Mouse (Mus musculus) neural tube, embryonic 11.5 days (tissue): ENCODE data around the gene Gpr132. TPM values are rescaled to one million over a fixed set of nuclear protein-coding genes. Genes with fewer than 3 reads are reported as not detected.
A peak's percentile ranks its signal among the peaks of the same experiment; 100 is the strongest.

Source experiments
- ATAC-seq: fragments of 200-750 bp; cut with Nextera tagmentation; 2 replicates; pipeline ENCODE4 v1.8.0; 2017; ENCODE audit warnings: moderate number of reproducible peaks, mild to moderate bottlenecking, moderate TSS enrichment, moderate library complexity; ENCODE audit not compliant: insufficient read depth, low FRiP score, low TSS enrichment
- DNase-seq: peaks from one replicate; pipeline ENCODE4 v3.0.0-alpha.2; 2015; ENCODE audit warnings: low spot score
- H3K27ac ChIP-seq: fragments of 300-500 bp; sonication (generic); 2 replicates; pipeline ENCODE4 v1.5.1; 2014; ENCODE audit warnings: low read depth, mild to moderate bottlenecking, low read length
- H3K27me3 ChIP-seq: fragments of 300-500 bp; sonication (generic); 2 replicates; pipeline ENCODE4 v1.6.1; 2014; ENCODE audit warnings: mild to moderate bottlenecking, low read length, mixed read lengths; ENCODE audit not compliant: control insufficient read depth, insufficient read depth
- H3K36me3 ChIP-seq: fragments of 300-500 bp; sonication (generic); 2 replicates; pipeline ENCODE4 v1.6.1; 2014; ENCODE audit warnings: mild to moderate bottlenecking, low read length, moderate library complexity, mixed read lengths; ENCODE audit not compliant: control insufficient read depth, insufficient read depth
- H3K4me1 ChIP-seq: fragments of 300-500 bp; sonication (generic); 2 replicates; pipeline ENCODE4 v1.6.1; 2014; ENCODE audit warnings: low read length, mixed read lengths; ENCODE audit not compliant: control insufficient read depth, insufficient read depth
- H3K4me2 ChIP-seq: fragments of 300-500 bp; sonication (generic); 2 replicates; pipeline ENCODE4 v1.6.1; 2014; ENCODE audit warnings: low read depth, mild to moderate bottlenecking, moderate library complexity
- H3K4me3 ChIP-seq: fragments of 300-500 bp; sonication (generic); 2 replicates; pipeline ENCODE4 v1.5.1; 2014; ENCODE audit warnings: low read depth, low read length
- H3K9ac ChIP-seq: fragments of 300-500 bp; sonication (generic); 2 replicates; pipeline ENCODE4 v1.6.1; 2014; ENCODE audit warnings: mild to moderate bottlenecking, low read length
- H3K9me3 ChIP-seq: fragments of 300-500 bp; sonication (generic); 2 replicates; pipeline ENCODE4 v1.6.1; 2016; ENCODE audit warnings: low read length; ENCODE audit not compliant: control insufficient read depth
- WGBS: fragments of 180-500 bp; shearing (Covaris S2); extraction: QIAGEN DNeasy Blood & Tissue Kit; methylation state at CpG from one replicate; pipeline ENCODE4 v1.1.7; 2014; 5-methylcytosine and 5-hydroxymethylcytosine counted together
- polyA plus RNA-seq: library from polyadenylated mRNA; unstranded; fragments of >200 nt; fragmentation: Nextera tagmentation; extraction: Ambion mirVana; gene quantifications from 2 replicates; pipeline ENCODE4 v1.2.1, GENCODE M21; 2014

Gene Gpr132
- polyA plus RNA-seq, 1 experiment from 2014 or later, result not detected

DNA sequence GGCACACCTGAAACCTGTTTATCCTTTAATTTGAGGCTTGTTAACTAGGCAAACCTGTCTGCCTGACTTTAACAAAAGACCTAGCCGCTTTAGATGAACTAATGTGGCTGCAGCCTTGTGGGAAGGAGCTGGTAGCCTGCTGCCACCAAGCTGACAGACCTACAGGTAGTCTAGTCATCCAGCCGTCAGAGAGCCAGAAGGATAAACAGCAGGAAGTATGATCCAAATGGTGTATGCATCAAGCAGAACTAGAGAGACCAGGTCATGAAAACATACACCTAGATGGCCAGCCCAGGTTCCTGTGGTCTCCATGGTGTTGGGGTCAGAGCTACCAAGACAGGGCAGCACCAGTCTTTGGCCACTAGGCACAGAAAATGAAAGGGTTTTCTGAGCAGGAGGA is 33.0 kb downstream of the Gpr132 start:
- H3K4me1 ChIP-seq, result peaks cover 6% of the 10 kb centered on the region
- 83% methylated on average over 2 of the region's 2 CpGs for WGBS
- no peak for ATAC-seq
- no peak overlapping the region for H3K4me2 ChIP-seq
- no peak overlapping the region for H3K9ac ChIP-seq
- no peak overlapping the region for H3K4me3 ChIP-seq
- H3K36me3 ChIP-seq, result no peaks in the 10 kb centered on the region
- no peaks in the 10 kb centered on the region for H3K9me3 ChIP-seq
- DNase-seq, result no peak
- no peaks in the 10 kb centered on the region for H3K27me3 ChIP-seq
- no peak overlapping the region for H3K27ac ChIP-seq

DNA sequence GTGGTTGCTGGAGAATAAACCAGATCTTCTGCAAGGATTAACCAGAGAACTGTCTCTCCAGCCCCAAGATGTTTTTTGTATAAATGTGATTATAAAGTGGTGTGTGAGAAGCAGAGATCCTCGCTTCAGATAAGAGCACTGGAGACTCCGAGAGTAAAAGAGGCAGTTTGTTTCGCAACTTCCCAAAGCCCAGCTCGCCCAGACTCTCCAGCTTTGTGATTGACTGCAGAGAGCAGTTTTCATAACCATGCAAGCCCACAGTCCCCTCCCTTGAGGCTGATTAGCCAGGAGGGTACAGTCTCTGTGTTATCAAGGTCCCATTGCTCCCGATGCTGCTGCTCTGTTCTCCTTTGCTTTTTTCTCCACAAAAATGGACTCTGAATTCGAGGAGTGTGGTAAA is 34.5 kb downstream of the Gpr132 start:
- Histone ChIP-seq H3K9ac (no peak overlapping the region), H3K27me3 (no peaks in the 10 kb centered on the region), H3K27ac (no peak overlapping the region), H3K4me3 (no peak overlapping the region), H3K9me3 (no peaks in the 10 kb centered on the region), H3K4me2 (no peak overlapping the region), H3K4me1 (peaks cover 7% of the 10 kb centered on the region), H3K36me3 (no peaks in the 10 kb centered on the region)
- 94% methylated on average over 6 of the region's 6 CpGs for WGBS
- no peak for ATAC-seq
- DNase-seq, result peak; percentile 9

- H3K36me3 ChIP-seq, result peaks cover 4% of the 10 kb centered on the region
- DNase-seq (peak; percentile 1), ATAC-seq (no peak)
- peaks cover 16% of the 10 kb centered on the region for H3K4me1 ChIP-seq
- H3K9me3 ChIP-seq, result no peaks in the 10 kb centered on the region
- no peaks in the 10 kb centered on the region for H3K27me3 ChIP-seq
- no peak overlapping the region for H3K27ac ChIP-seq
- H3K4me3 ChIP-seq, result no peak overlapping the region
- WGBS, result 92% methylated on average over 5 of the region's 5 CpGs
- H3K4me2 ChIP-seq, result no peak overlapping the region
- no peak overlapping the region for H3K9ac ChIP-seq
Observed at GRCm38 (mm10) chr12:112832411-112832810, 35.6 kb downstream of the Gpr132 start.

GRCm38 (mm10) chr12:112830570-112830969 is 37.5 kb downstream of the Gpr132 start:
- H3K4me2 ChIP-seq, result peak overlapping the region; percentile 68
- no peaks in the 10 kb centered on the region for H3K27me3 ChIP-seq
- ATAC-seq (no peak), DNase-seq (no peak)
- peaks cover 20% of the 10 kb centered on the region for H3K4me1 ChIP-seq
- H3K4me3 ChIP-seq, result peak overlapping the region; percentile 99
- peaks cover 9% of the 10 kb centered on the region for H3K36me3 ChIP-seq
- H3K9me3 ChIP-seq, result no peaks in the 10 kb centered on the region
- H3K9ac ChIP-seq, result peak overlapping the region; percentile 99
- WGBS, result 87% methylated on average over 3 of the region's 3 CpGs
- H3K27ac ChIP-seq, result no peak overlapping the region

- ATAC-seq (no peak), DNase-seq (no peak)
- Histone ChIP-seq H3K4me1 (peaks cover 20% of the 10 kb centered on the region), H3K4me2 (peak overlapping the region; percentile 68), H3K9ac (peak overlapping the region; percentile 99), H3K9me3 (no peaks in the 10 kb centered on the region), H3K36me3 (peaks cover 9% of the 10 kb centered on the region), H3K27me3 (no peaks in the 10 kb centered on the region), H3K27ac (0 out of 2 replicates have a peak overlapping the region, but pooled peaks have one; percentile 39), H3K4me3 (peak overlapping the region; percentile 99)
- WGBS, result 46% methylated on average over 2 of the region's 2 CpGs
Observed at GRCm38 (mm10) chr12:112830141-112830540, 37.9 kb downstream of the Gpr132 start.

DNA sequence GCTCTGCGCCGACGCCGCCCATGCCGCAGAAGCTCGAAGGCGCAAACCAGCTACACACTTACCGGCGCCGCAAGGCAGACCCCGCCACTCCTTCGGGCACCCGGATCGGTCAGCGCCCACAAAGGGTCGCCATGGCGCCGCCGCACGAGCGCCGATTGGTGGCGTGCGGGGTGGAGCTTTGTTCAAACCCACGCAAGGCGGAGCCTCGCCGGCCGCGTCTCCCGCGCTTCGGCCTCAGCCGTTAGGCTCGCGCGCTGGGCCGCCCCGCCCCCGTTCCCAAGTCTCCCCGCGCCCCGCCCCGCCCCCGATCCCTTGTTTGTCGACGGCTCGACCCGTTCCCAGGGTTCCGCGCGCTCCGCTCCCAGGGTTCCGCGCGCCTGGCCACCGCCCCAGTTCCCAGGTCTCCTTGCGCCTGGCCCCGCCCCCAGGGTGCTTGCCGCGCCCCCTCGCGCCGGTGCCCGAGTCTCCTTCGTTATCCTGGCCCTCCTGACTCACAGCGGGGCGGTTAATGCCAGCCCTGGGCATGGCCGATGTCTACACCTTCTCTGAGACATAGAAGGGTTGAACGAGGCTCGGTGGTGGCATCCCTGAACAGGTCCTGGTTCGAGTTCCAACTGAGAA is 38.7 kb downstream of the Gpr132 start, which contains the start of gene Cdca4:
TSS of gene Cdca4 (minus strand) at position 180 of the 621 bp plus-strand sequence.
- under 1% methylated on average over 66 of the region's 72 CpGs for WGBS
- Histone ChIP-seq H3K36me3 (peaks cover 9% of the 10 kb centered on the region), H3K9me3 (no peaks in the 10 kb centered on the region)

DNA sequence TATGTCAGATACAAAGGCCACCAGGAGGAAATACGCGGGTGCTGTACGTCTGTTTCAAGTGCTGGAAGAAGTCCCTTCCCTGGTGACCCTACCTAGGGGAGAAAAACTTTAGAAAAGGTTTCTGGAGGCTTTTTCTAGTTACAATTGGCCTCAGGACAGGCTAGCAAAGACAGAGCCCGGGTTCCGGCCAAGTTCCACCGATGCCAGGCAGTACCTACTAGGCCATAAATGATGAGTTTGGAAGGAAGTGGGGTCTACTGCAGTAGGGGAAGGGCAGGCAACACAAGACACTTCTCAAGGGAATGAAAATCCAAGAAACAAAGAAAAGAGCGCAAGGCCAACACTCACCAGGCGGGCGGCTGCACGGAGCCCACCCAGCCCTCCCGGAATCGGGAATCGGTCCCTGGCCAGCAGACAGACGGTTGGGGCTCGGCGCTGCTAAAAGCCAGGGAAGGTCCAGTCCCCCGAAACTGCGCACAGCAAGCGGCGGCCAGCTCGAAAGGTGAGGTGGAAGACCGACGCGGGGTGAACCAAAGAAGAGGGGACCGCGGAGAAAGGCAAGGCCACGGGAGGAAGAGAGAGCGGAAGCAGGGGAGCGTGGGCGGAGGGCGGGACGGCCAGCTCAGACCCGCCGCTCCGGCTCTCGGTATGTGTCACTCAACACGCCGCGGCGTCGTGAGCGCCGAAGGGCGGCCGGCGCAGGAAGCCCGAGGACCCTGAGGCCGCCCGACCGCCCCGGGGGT is 39.4 kb downstream of the Gpr132 start:
- H3K4me1 ChIP-seq, result peaks cover 20% of the 10 kb centered on the region

More for the DNA sequence above, 38.7 kb downstream of the Gpr132 start, which contains the start of gene Cdca4:
- Histone ChIP-seq H3K27me3 (no peaks in the 10 kb centered on the region), H3K4me2 (peak within 1 kb of the TSS; percentile 86), H3K27ac (peak within 1 kb of the TSS; percentile 91), H3K4me3 (peak within 1 kb of the TSS; percentile 99), H3K9ac (peak within 1 kb of the TSS; percentile 99), H3K4me1 (peaks cover 20% of the 10 kb centered on the region)
- peak; percentile 96 for ATAC-seq
- peak; percentile 99 for DNase-seq

GRCm38 (mm10) chr12:112825901-112826300 is 42.1 kb downstream of the Gpr132 start:
- Histone ChIP-seq H3K36me3 (peaks cover 16% of the 10 kb centered on the region), H3K4me1 (peaks cover 20% of the 10 kb centered on the region), H3K4me3 (no peak overlapping the region), H3K27me3 (no peaks in the 10 kb centered on the region), H3K4me2 (no peak overlapping the region), H3K9me3 (no peaks in the 10 kb centered on the region), H3K27ac (no peak overlapping the region), H3K9ac (0 out of 2 replicates have a peak overlapping the region, but pooled peaks have one; percentile 10)
- ATAC-seq (no peak), DNase-seq (peak; percentile 4)
- 96% methylated on average over 5 of the region's 5 CpGs for WGBS

More for the DNA sequence above, 39.4 kb downstream of the Gpr132 start:
- Histone ChIP-seq H3K27ac (peak overlapping the region; percentile 91), H3K27me3 (no peaks in the 10 kb centered on the region), H3K36me3 (peaks cover 9% of the 10 kb centered on the region), H3K4me2 (peak overlapping the region; percentile 86), H3K9me3 (no peaks in the 10 kb centered on the region), H3K9ac (peak overlapping the region; percentile 99), H3K4me3 (peak overlapping the region; percentile 99)
- DNase-seq, result no peak
- WGBS, result under 1% methylated on average over 47 of the region's 51 CpGs
- peak; percentile 84 for ATAC-seq
